21 mouse cellular contexts compared by ENCODE assay signal in the genomic region with DNA sequence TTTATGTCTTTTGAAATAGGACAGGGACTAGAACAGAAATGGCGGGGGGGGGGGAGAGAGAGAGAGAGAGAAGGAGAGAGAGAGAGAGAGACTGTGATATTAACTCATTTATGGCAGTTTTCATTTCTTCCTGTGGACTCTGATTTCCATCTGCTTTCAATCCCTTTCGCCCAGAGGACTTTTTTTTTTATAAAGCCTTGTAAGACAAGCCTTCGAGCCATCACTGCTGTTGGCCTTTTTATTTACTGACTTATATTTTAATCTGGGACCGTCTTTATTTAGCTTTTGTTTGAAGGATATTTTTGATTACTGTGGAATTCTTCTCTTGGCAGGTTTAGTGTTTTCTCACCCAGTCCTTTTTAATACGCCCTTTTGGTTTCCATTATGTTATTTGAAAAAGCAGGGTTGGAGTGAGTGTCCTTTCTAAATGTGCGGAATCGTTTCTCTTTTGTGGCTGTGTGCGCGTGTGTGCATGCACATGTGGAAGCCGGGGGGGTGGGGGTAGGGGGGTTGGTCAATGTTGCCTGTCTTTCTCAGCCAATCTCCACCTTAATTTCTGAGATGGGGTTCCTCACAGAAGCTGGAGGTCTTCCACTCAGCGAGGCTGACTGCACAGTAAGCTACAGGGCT. TPM values are rescaled to one million over a fixed set of nuclear protein-coding genes. Genes with fewer than 3 reads are reported as not detected.
"Had no signal": no experiment of that assay in that cellular context is flagged by ENCODE, and none has a peak within 500 bp of the region (broad histone marks: within the 10 kb centered on the region; RNA-seq: fewer than 3 reads in every experiment).

No protein-coding gene starts in this region.

- H3K4me3 ChIP-seq: layer of hippocampus, adult 2 months; limb, embryonic 12.5 days; liver, embryonic 13.5 days; megakaryocyte, embryonic 14.5 days; midbrain, embryonic 10.5 days; midbrain, embryonic 13.5 days; myocyte; neural tube, embryonic 13.5 days; stomach, embryonic 15.5 days had no signal

- H3K4me1 ChIP-seq: liver, embryonic 13.5 days; megakaryocyte, embryonic 14.5 days; midbrain, embryonic 10.5 days; midbrain, embryonic 13.5 days; neural tube, embryonic 13.5 days; stomach, embryonic 15.5 days had no signal

- ATAC-seq: hindbrain, postnatal 0 days; inflammation-experienced regulatory T-cells, adult 6 months; intestine, embryonic 16.5 days; midbrain, embryonic 13.5 days; midbrain, embryonic 16.5 days had no signal

- H3K27ac ChIP-seq: hindbrain, postnatal 0 days; layer of hippocampus, adult 2 months; limb, embryonic 12.5 days; liver, embryonic 13.5 days; midbrain, embryonic 10.5 days; midbrain, embryonic 13.5 days; neural tube, embryonic 13.5 days; stomach, embryonic 15.5 days had no signal

- H3K4me2 ChIP-seq: limb, embryonic 12.5 days; liver, embryonic 13.5 days; midbrain, embryonic 13.5 days; neural tube, embryonic 13.5 days; stomach, embryonic 15.5 days had no signal

- H3K27me3 ChIP-seq: limb, embryonic 12.5 days; liver, embryonic 13.5 days; megakaryocyte, embryonic 14.5 days; midbrain, embryonic 13.5 days; neural tube, embryonic 13.5 days; stomach, embryonic 15.5 days had no signal

- H3K9ac ChIP-seq: limb, embryonic 12.5 days; liver, embryonic 13.5 days; midbrain, embryonic 13.5 days; neural tube, embryonic 13.5 days; stomach, embryonic 15.5 days had no signal

- DNase-seq: kidney, adult 2 months; kidney, postnatal 14 days; layer of hippocampus, adult 9-11 months; liver, embryonic 13.5 days; lung, postnatal 10 days; retina, postnatal 1 day; right cerebral cortex, postnatal 25 days; spleen, adult 18-20 months; thymus, postnatal 25 days had no signal

- H3K36me3 ChIP-seq: limb, embryonic 12.5 days; liver, embryonic 13.5 days; midbrain, embryonic 10.5 days; midbrain, embryonic 13.5 days; neural tube, embryonic 13.5 days; stomach, embryonic 15.5 days had no signal

- H3K9me3 ChIP-seq: liver, embryonic 13.5 days; megakaryocyte, embryonic 14.5 days; midbrain, embryonic 10.5 days; midbrain, embryonic 13.5 days; neural tube, embryonic 13.5 days; stomach, embryonic 15.5 days had no signal

RNA-seq across cellular contexts. Expression of a gene that starts 29.7 kb away (rescaled TPM):
- polyA plus RNA-seq: myocyte had no signal
